8 mouse cellular contexts compared by ENCODE assay signal in the genomic region with DNA sequence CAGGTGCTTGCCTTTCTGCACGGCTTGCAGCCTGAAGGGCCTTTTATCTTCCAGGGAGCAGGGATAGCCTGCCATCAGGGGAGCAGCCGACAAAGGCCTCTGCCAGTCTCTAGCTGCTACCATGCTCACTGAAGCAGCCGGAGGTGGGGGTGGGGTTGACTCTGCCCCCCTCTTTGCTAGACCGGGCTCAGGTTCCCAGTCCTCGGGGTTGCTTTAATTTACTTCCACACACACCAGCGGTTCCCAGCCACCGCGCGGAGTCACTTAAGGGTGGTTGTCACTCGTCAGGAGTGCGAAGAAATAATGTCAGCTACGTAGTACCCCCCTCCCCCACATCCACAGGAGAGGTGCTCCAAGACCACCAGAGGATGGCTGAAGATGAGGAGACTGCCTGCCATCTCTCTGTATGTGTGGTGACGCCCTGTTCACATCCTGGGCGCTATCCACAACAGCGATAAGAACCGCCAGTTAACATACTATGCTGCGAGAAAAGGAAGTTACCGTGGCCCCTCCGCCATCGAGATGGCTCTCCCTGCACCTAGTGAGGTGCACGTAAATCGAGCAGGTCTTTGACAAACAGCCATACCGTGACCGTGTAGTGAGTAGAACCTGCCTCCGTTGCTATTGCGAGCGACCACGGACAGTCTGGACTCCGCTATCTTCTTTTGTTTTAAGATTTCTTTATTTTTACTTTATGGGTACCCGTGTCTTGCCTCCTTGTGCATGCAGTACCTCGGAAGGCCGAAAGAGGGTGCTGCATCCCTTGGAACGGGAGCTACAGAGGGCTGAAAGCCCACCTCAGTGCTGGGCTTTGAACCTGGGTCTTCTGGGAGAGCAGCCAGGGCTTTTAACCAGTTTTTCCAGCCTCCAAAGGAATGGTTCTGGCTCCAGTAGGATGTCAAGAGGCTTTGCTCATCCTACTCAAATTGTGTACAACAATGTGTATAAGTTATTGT. TPM values are rescaled to one million over a fixed set of nuclear protein-coding genes. Genes with fewer than 3 reads are reported as not detected.
A peak's percentile ranks its signal among the peaks of the same experiment; 100 is the strongest.
DNase-seq lines count a peak whose midpoint lies in the region; ATAC-seq and TF ChIP-seq lines count a peak whose summit lies in the region.

No protein-coding gene starts in this region.

- in situ Hi-C loops in CH12.LX (cut with MboI; ENCODE audit: low pct_ligation_motif_present, low pct_unique_long_range_greater_than_20kb, low sequenced_read_pairs) = no loop called here

- no peak overlapping the region for H3K4me3 ChIP-seq in CH12.LX (replicated peaks in 1 of 3; ENCODE audit: low read depth in 2 of 3, low read length in 2 of 3, poor library complexity in 1 of 3)
- H3K4me3 ChIP-seq in embryonic facial prominence, embryonic 12.5 days = peak overlapping the region; percentile 28
- H3K4me3 ChIP-seq in layer of hippocampus, adult 2 months = peak overlapping the region; percentile 52
- H3K4me3 ChIP-seq in lung, postnatal 0 days (ENCODE audit: low read depth, low read length) = no peak overlapping the region

- H3K4me1 ChIP-seq in CH12.LX (ENCODE audit: control insufficient read depth in 1 of 2, insufficient read depth in 2 of 2) = no peaks in the 10 kb centered on the region
- peaks cover 19% of the 10 kb centered on the region for H3K4me1 ChIP-seq in embryonic facial prominence, embryonic 12.5 days
- H3K4me1 ChIP-seq in lung, postnatal 0 days (ENCODE audit: insufficient read depth, low read depth, low read length) = no peaks in the 10 kb centered on the region

- peaks cover 43% of the 10 kb centered on the region for H3K27me3 ChIP-seq in CH12.LX (replicated peaks)
- no peaks in the 10 kb centered on the region; the same call in 1 of the 2 replicates for H3K27me3 ChIP-seq in embryonic facial prominence, embryonic 12.5 days
- H3K27me3 ChIP-seq in lung, postnatal 0 days (replicated peaks; ENCODE audit: insufficient read depth, low read length) = no peaks in the 10 kb centered on the region

- no peak overlapping the region for H3K9ac ChIP-seq in CH12.LX (ENCODE audit: insufficient read depth, low read depth)
- H3K9ac ChIP-seq in embryonic facial prominence, embryonic 12.5 days = peak overlapping the region; percentile 38
- no peak overlapping the region for H3K9ac ChIP-seq in lung, postnatal 0 days (replicated peaks; ENCODE audit: low read depth)

- no peaks in the 10 kb centered on the region for H3K36me3 ChIP-seq in CH12.LX (replicated peaks in 1 of 2; ENCODE audit: control insufficient read depth in 1 of 2, insufficient read depth in 1 of 2, low read length in 1 of 2)
- no peaks in the 10 kb centered on the region for H3K36me3 ChIP-seq in embryonic facial prominence, embryonic 12.5 days
- no peaks in the 10 kb centered on the region for H3K36me3 ChIP-seq in lung, postnatal 0 days (ENCODE audit: insufficient read depth, low read length)

- intact Hi-C loops in heart, postnatal 14 days (cut with DNase I) = no loop called here

- no peak overlapping the region for H3K4me2 ChIP-seq in CH12.LX (ENCODE audit: insufficient read depth, low read depth, poor library complexity, severe bottlenecking)
- H3K4me2 ChIP-seq in embryonic facial prominence, embryonic 12.5 days (replicated peaks) = peak overlapping the region; percentile 52
- 0 out of 2 replicates have a peak overlapping the region, but pooled peaks have one; percentile 11 for H3K4me2 ChIP-seq in lung, postnatal 0 days (replicated peaks; ENCODE audit: low read depth, low read length)

- TF ChIP-seq RAD21 in CH12.LX (IDR thresholded peaks at IDR 0.05; ENCODE audit: low read depth, low read length) = peak; percentile 53

- 4% methylated on average over 33 of the region's 33 CpGs for WGBS in embryonic facial prominence, embryonic 12.5 days
- 6% methylated on average over 33 of the region's 33 CpGs for WGBS in lung, postnatal 0 days

- TF ChIP-seq CTCF in CH12.LX (conservative IDR thresholded peaks at IDR 0.05 in 1 of 2, IDR thresholded peaks at IDR 0.05 in 1 of 2; ENCODE audit: low read depth in 2 of 2, low read length in 2 of 2) = peak; percentile 48 to 55
- peak; percentile 99 for TF ChIP-seq CTCF in layer of hippocampus, adult 2 months (conservative IDR thresholded peaks at IDR 0.05)
- peak; percentile 72 for TF ChIP-seq CTCF in lung, postnatal 0 days (IDR thresholded peaks at IDR 0.05)

- dilution Hi-C loops in CH12.LX (cut with MboI; ENCODE audit: extremely low pct_ligation_motif_present, extremely low pct_unique_long_range_greater_than_20kb, low sequenced_read_pairs) = no loop called here

- DNase-seq in CH12.LX (ENCODE audit: extremely low read depth) (peak; percentile 27), ZHBTc4 (ENCODE audit: low read depth, low spot score) (peak; percentile 83)
- DNase-seq in heart, postnatal 14 days = peak; percentile 25 to 64
- DNase-seq in layer of hippocampus, adult 2 months (ENCODE audit: low spot score in 2 of 2) = peak; percentile 54 to 85
- DNase-seq in lung, postnatal 0 days (ENCODE audit: low spot score) = no peak
- peak; percentile 79 for DNase-seq in right cerebral cortex, adult 18-20 months

- no peaks in the 10 kb centered on the region for H3K79me2 ChIP-seq in CH12.LX (replicated peaks; ENCODE audit: control insufficient read depth, extremely low read depth, insufficient read depth, poor library complexity, severe bottlenecking)

- no peak overlapping the region for H3K27ac ChIP-seq in CH12.LX (ENCODE audit: insufficient read depth, low read depth)
- peak overlapping the region; percentile 31; the same call in 1 of the 2 replicates for H3K27ac ChIP-seq in embryonic facial prominence, embryonic 12.5 days
- H3K27ac ChIP-seq in layer of hippocampus, adult 2 months = peak overlapping the region; percentile 77
- no peak overlapping the region for H3K27ac ChIP-seq in lung, postnatal 0 days (ENCODE audit: low read length)

- ATAC-seq in embryonic facial prominence, embryonic 12.5 days (ENCODE audit: insufficient number of reproducible peaks, insufficient read depth, low FRiP score, low TSS enrichment) = 0 out of 2 replicates have a peak, but pooled peaks have one; percentile 35
- ATAC-seq in lung, postnatal 0 days = no peak
- no peak; the same call in 1 of the 2 replicates for ATAC-seq in granulocyte monocyte progenitor cell, adult 5-6 weeks (replicated peaks; ENCODE audit: poor library complexity, severe bottlenecking)

- TF ChIP-seq POLR2A in CH12.LX (IDR thresholded peaks at IDR 0.05; ENCODE audit: low read depth, low read length) = no peak

- H3K9me3 ChIP-seq in CH12.LX (replicated peaks; ENCODE audit: low read length) = peaks cover 3% of the 10 kb centered on the region
- H3K9me3 ChIP-seq in embryonic facial prominence, embryonic 12.5 days = no peaks in the 10 kb centered on the region
- H3K9me3 ChIP-seq in lung, postnatal 0 days (ENCODE audit: low read length) = no peaks in the 10 kb centered on the region

- TF ChIP-seq EP300 in CH12.LX (IDR thresholded peaks at IDR 0.05; ENCODE audit: low read length) = no peak
- TF ChIP-seq EP300 in lung, postnatal 0 days (IDR thresholded peaks at IDR 0.05) = no peak

TF ChIP-seq in CH12.LX, 34 proteins besides CTCF, POLR2A, EP300 and RAD21:
- TF ChIP-seq SMC3 (IDR thresholded peaks at IDR 0.05; ENCODE audit: low read depth, low read length) (peak; percentile 15; the same call in 1 of the 2 replicates), ZC3H11A (IDR thresholded peaks at IDR 0.05; ENCODE audit: low read depth, low read length) (no peak)

RNA-seq across cellular contexts. Expression of gene Aym1, which starts 16.2 kb away (rescaled TPM):
- total RNA-seq in CH12.LX (2012; rRNA removed) = not detected in 2 replicates
- not detected in 2 replicates for total RNA-seq in CH12.LX (2014; rRNA removed)
- not detected in 2 replicates for polyA plus RNA-seq in CH12.LX (2012; ENCODE audit: insufficient read length, low read depth)
- polyA plus RNA-seq in embryonic facial prominence, embryonic 12.5 days (2016; fragmentation: Nextera tagmentation; extraction: Ambion mirVana) = not detected in 2 replicates
- total RNA-seq in heart, postnatal 14 days (2021) = not detected
- total RNA-seq in layer of hippocampus, adult 2 months (2021) = not detected
- not detected in 2 replicates for polyA plus RNA-seq in lung, postnatal 0 days (2015; fragmentation: Nextera tagmentation; extraction: Ambion mirVana)
- not detected in 2 replicates for total RNA-seq in granulocyte monocyte progenitor cell, adult 5-6 weeks (2014; fragmentation: Nextera tagmentation)
- not detected in 2 replicates for total RNA-seq in granulocyte monocyte progenitor cell, adult 5-6 weeks (2017)

Comparison
In these comparisons a context has a peak if more than half of its experiments do, and no peak if none do; other contexts are left out.
1. H3K27ac ChIP-seq: peak in embryonic facial prominence, embryonic 12.5 days (single experiment) and layer of hippocampus, adult 2 months (single experiment); none in CH12.LX (single experiment) and lung, postnatal 0 days (single experiment).
2. H3K4me3 ChIP-seq: peak in embryonic facial prominence, embryonic 12.5 days (single experiment) and layer of hippocampus, adult 2 months (single experiment); none in CH12.LX (0 of 3) and lung, postnatal 0 days (single experiment).
3. Peak in every context shown above with its lines, with median percentiles within 50 percentile points of each other: CTCF ChIP-seq.